Mouse (Mus musculus) limb, embryonic 15.5 days (tissue): ENCODE data around the gene Vps36. TPM values are rescaled to one million over a fixed set of nuclear protein-coding genes. Genes with fewer than 3 reads are reported as not detected.

Source experiments
- ATAC-seq: fragments of 200-750 bp; cut with Nextera tagmentation; 2 replicates; pipeline ENCODE4 v1.8.0; 2017; ENCODE audit warnings: low read depth, moderate TSS enrichment; ENCODE audit not compliant: insufficient number of reproducible peaks, low FRiP score, low TSS enrichment
- H3K27ac ChIP-seq: fragments of 300-500 bp; sonication (generic); 2 replicates; pipeline ENCODE4 v1.5.1; 2015; ENCODE audit warnings: moderate library complexity, mild to moderate bottlenecking, inconsistent platforms
- H3K27me3 ChIP-seq: fragments of 300-500 bp; sonication (generic); 2 replicates; pipeline ENCODE4 v1.6.1; 2015; ENCODE audit warnings: inconsistent platforms
- H3K36me3 ChIP-seq: fragments of 300-500 bp; sonication (generic); 2 replicates; pipeline ENCODE4 v1.6.1; 2015; ENCODE audit warnings: inconsistent platforms
- H3K4me1 ChIP-seq: fragments of 300-500 bp; sonication (generic); 2 replicates; pipeline ENCODE4 v1.6.1; 2015; ENCODE audit warnings: inconsistent platforms
- H3K4me2 ChIP-seq: fragments of 300-500 bp; sonication (generic); 2 replicates; pipeline ENCODE4 v1.6.1; 2015; ENCODE audit warnings: mild to moderate bottlenecking, inconsistent platforms
- H3K4me3 ChIP-seq: fragments of 300-500 bp; sonication (generic); 2 replicates; pipeline ENCODE4 v1.5.1; 2015; ENCODE audit warnings: mild to moderate bottlenecking, inconsistent platforms
- H3K9ac ChIP-seq: fragments of 300-500 bp; sonication (generic); 2 replicates; pipeline ENCODE4 v1.6.1; 2015; ENCODE audit warnings: inconsistent platforms
- H3K9me3 ChIP-seq: fragments of 300-500 bp; sonication (generic); 2 replicates; pipeline ENCODE4 v1.6.1; 2016; ENCODE audit warnings: inconsistent platforms
- WGBS: fragments of 180-500 bp; shearing (Covaris S2); methylation state at CpG from one replicate; pipeline ENCODE4 v1.1.7; 2015; 5-methylcytosine and 5-hydroxymethylcytosine counted together
- polyA plus RNA-seq: library from polyadenylated mRNA; unstranded; fragments of >200 nt; fragmentation: Nextera tagmentation; extraction: Ambion mirVana; gene quantifications from 2 replicates; pipeline ENCODE4 v1.2.1, GENCODE M21; 2015

Gene Vps36
- polyA plus RNA-seq, 1 experiment from 2014 or later = 39.3 TPM

DNA sequence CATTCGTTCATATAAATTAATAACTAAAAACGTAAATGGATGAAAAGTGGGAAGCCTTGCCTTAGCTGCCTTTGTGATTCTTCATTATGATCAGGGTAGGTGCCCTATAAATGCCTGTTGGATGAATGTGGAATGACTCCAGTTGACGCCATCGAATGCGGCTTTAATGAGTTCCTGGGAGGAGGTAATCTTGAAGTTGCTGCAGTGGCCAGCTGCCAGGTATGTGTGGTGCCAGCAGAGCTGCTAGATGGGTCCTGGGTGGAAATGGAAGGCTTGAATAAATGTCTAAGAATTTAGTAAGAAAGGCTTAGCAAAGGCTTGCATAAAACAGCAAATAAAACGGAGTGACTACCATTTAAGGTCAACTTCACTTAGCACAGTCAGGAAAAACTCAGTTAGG lies 72.2 kb downstream of the Vps36 start:
- Histone ChIP-seq H3K9ac (no peak overlapping the region), H3K27me3 (no peaks in the 10 kb centered on the region), H3K4me1 (peaks cover 8% of the 10 kb centered on the region; the same call in 1 of the 2 replicates), H3K27ac (peak overlapping the region; percentile 34), H3K9me3 (no peaks in the 10 kb centered on the region), H3K36me3 (no peaks in the 10 kb centered on the region), H3K4me3 (no peak overlapping the region), H3K4me2 (no peak overlapping the region)
- ATAC-seq = no peak
- WGBS = 51% methylated on average over 6 of the region's 6 CpGs

- H3K4me1 ChIP-seq = peaks cover 8% of the 10 kb centered on the region; the same call in 1 of the 2 replicates
- no peaks in the 10 kb centered on the region for H3K9me3 ChIP-seq
- 69% methylated on average over 1 of the region's 1 CpGs for WGBS
- H3K4me2 ChIP-seq = no peak overlapping the region
- H3K36me3 ChIP-seq = no peaks in the 10 kb centered on the region
- ATAC-seq = no peak
- no peak overlapping the region for H3K9ac ChIP-seq
- no peak overlapping the region for H3K4me3 ChIP-seq
- no peaks in the 10 kb centered on the region for H3K27me3 ChIP-seq
- no peak overlapping the region; the same call in 1 of the 2 replicates for H3K27ac ChIP-seq
These were observed 72.6 kb downstream of the Vps36 start for GRCm38 (mm10) chr8:22265194-22265593.

DNA sequence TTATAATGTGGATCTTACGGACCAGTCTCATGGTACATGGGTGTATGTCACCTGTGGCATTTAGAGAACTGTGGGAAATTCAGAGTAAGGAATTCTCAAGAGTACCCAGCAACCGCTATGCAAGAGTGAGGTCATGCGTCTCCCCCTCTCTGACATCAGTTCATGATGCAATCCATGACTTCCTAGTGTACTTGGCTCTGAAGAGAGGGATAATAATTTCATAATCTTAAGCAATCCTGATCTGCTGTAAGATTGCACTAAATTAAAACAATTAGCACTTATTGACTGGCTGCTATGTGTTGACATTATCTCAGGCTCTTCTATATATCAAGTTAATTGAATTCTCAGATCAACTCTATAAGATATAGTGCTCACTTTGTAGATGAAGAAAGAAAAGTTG lies 74.2 kb downstream of the Vps36 start:
- Histone ChIP-seq H3K27ac (no peak overlapping the region), H3K4me2 (no peak overlapping the region), H3K4me1 (peaks cover 6% of the 10 kb centered on the region; the same call in 1 of the 2 replicates), H3K36me3 (no peaks in the 10 kb centered on the region), H3K27me3 (no peaks in the 10 kb centered on the region), H3K9ac (no peak overlapping the region), H3K9me3 (no peaks in the 10 kb centered on the region), H3K4me3 (no peak overlapping the region)
- 88% methylated on average over 3 of the region's 3 CpGs for whole genome bisulfite sequencing
- ATAC-seq = no peak

Other genes starting within 250 kb of the Vps36 start
- not detected in 2 replicates for gene Defb13, start 246.0 kb upstream of the Vps36 start, polyA plus RNA-seq
- not detected in 2 replicates for gene Fam90a1a, start 234.1 kb upstream of the Vps36 start, polyA plus RNA-seq
- gene Ccdc70, start 223.0 kb upstream of the Vps36 start, polyA plus RNA-seq = not detected in 2 replicates
- 0.27 and 0.29 TPM in 2 replicates for gene Atp7b, start 132.5 kb upstream of the Vps36 start, polyA plus RNA-seq
- 32.6 and 35.6 TPM in 2 replicates for gene Alg11, start 132.1 kb upstream of the Vps36 start, polyA plus RNA-seq
- 0.07 and 0.19 TPM in 2 replicates for gene Nek5, start 67.8 kb upstream of the Vps36 start, polyA plus RNA-seq
- gene Nek3, start 26.4 kb upstream of the Vps36 start, polyA plus RNA-seq = 3.3 and 4.1 TPM in 2 replicates
- 36.5 and 37.1 TPM in 2 replicates for gene Ckap2, start 7.0 kb upstream of the Vps36 start, polyA plus RNA-seq
- 16.1 and 17.5 TPM in 2 replicates for gene Thsd1, start 34.5 kb downstream of the Vps36 start, polyA plus RNA-seq
- gene Tpte, start 90.6 kb downstream of the Vps36 start, polyA plus RNA-seq = not detected in 2 replicates
- gene Slc25a15, start 205.8 kb downstream of the Vps36 start, polyA plus RNA-seq = 18.3 and 19.4 TPM in 2 replicates
- gene Mrps31, start 218.6 kb downstream of the Vps36 start, polyA plus RNA-seq = 35.4 and 35.8 TPM in 2 replicates